Mouse (Mus musculus) kidney, embryonic 15.5 days (tissue): ENCODE results near the gene Elf2. TPM values are rescaled to one million over a fixed set of nuclear protein-coding genes. Genes with fewer than 3 reads are reported as not detected.
A peak's percentile ranks its signal among the peaks of the same experiment; 100 is the strongest.

ENCODE experiments used
- ATAC-seq: fragments of 200-750 bp; cut with Nextera tagmentation; replicated peaks from 2 replicates; pipeline ENCODE4 v1.8.0; 2017; ENCODE audit warnings: moderate TSS enrichment; ENCODE audit not compliant: low FRiP score
- H3K27ac ChIP-seq: fragments of 300-500 bp; sonication (generic); 2 replicates; pipeline ENCODE4 v1.5.1; 2015; ENCODE audit warnings: mild to moderate bottlenecking, inconsistent platforms
- H3K27me3 ChIP-seq: fragments of 300-500 bp; sonication (generic); 2 replicates; pipeline ENCODE4 v1.6.1; 2015; ENCODE audit warnings: inconsistent platforms
- H3K36me3 ChIP-seq: fragments of 300-500 bp; sonication (generic); 2 replicates; pipeline ENCODE4 v1.6.1; 2015; ENCODE audit warnings: inconsistent platforms
- H3K4me1 ChIP-seq: fragments of 300-500 bp; sonication (generic); 2 replicates; pipeline ENCODE4 v1.6.1; 2015; ENCODE audit warnings: inconsistent platforms
- H3K4me2 ChIP-seq: fragments of 300-500 bp; sonication (generic); 2 replicates; pipeline ENCODE4 v1.6.1; 2015; ENCODE audit warnings: moderate library complexity, mild to moderate bottlenecking, inconsistent platforms
- H3K4me3 ChIP-seq: fragments of 300-500 bp; sonication (generic); replicated peaks from 2 replicates; pipeline ENCODE4 v1.5.1; 2015; ENCODE audit warnings: mild to moderate bottlenecking, inconsistent platforms
- H3K9ac ChIP-seq: fragments of 300-500 bp; sonication (generic); 2 replicates; pipeline ENCODE4 v1.6.1; 2015; ENCODE audit warnings: mild to moderate bottlenecking, inconsistent platforms
- H3K9me3 ChIP-seq: fragments of 300-500 bp; sonication (generic); replicated peaks from 2 replicates; pipeline ENCODE4 v1.6.1; 2016; ENCODE audit warnings: inconsistent platforms
- WGBS: fragments of 180-500 bp; shearing (Covaris S2); methylation state at CpG from one replicate; pipeline ENCODE4 v1.1.7; 2015; ENCODE audit warnings: mixed read lengths; 5-methylcytosine and 5-hydroxymethylcytosine counted together
- polyA plus RNA-seq: library from polyadenylated mRNA; unstranded; fragments of >200 nt; fragmentation: Nextera tagmentation; extraction: Ambion mirVana; gene quantifications from 2 replicates; pipeline ENCODE4 v1.2.1, GENCODE M21; 2015

Elf2 gene
- polyA plus RNA-seq, 1 experiment from 2014 or later: 58.2 TPM

DNA sequence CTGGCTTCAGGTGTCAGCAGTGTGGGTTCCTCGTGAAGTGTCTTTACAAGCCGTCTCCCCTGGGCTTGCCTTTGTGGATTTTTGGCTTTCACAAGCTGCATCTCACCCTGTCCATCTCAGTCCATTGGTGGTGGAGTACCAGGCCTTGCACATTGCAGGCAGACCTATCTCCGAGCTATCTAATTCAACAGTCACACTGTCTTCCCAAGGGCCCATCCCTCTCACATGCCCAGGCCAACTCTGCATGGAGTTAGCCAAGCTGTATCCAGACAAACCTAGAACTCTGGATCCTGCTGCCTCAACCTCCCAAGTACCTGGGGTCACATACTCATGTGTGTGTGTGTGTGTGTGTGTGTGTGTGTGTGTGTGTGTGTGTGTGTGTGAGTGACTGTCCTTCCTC is 100.9 kb downstream of the Elf2 start:
- WGBS: 94% methylated on average over 3 of the region's 3 CpGs
- no peak overlapping the region for H3K27ac ChIP-seq
- no peak for ATAC-seq

DNA sequence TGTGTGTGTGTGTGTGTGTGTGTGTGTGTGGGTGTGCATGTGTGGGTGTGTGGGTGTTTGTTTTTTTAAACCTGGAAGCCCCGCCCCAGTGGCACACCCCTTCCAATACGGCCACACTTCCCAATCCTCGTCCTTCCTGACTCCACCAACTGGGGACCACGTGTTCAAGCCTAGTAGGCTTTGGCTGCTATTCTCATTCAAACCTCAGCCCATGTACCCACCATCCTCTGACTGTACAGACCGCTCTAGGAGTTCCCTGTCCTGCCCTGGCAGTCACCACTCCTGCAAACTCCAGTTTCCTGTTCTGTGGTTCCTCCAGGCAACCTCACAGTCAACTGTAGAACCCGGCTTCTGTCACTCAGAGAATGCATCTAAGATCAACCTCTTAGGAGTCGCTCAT is 101.9 kb downstream of the Elf2 start:
- no peaks in the 10 kb centered on the region for H3K36me3 ChIP-seq
- no peak overlapping the region for H3K27ac ChIP-seq
- no peak overlapping the region for H3K4me3 ChIP-seq
- no peak overlapping the region for H3K9ac ChIP-seq
- no peak overlapping the region for H3K4me2 ChIP-seq
- peaks cover 12% of the 10 kb centered on the region for H3K4me1 ChIP-seq
- WGBS: 81% methylated on average over 7 of the region's 7 CpGs
- no peak for ATAC-seq
- H3K9me3 ChIP-seq: no peaks in the 10 kb centered on the region
- H3K27me3 ChIP-seq: no peaks in the 10 kb centered on the region

More for the DNA sequence above, 100.9 kb downstream of the Elf2 start:
- Histone ChIP-seq H3K36me3 (no peaks in the 10 kb centered on the region), H3K4me1 (peaks cover 2% of the 10 kb centered on the region), H3K4me3 (no peak overlapping the region), H3K4me2 (no peak overlapping the region), H3K9ac (no peak overlapping the region), H3K27me3 (no peaks in the 10 kb centered on the region), H3K9me3 (no peaks in the 10 kb centered on the region)

DNA sequence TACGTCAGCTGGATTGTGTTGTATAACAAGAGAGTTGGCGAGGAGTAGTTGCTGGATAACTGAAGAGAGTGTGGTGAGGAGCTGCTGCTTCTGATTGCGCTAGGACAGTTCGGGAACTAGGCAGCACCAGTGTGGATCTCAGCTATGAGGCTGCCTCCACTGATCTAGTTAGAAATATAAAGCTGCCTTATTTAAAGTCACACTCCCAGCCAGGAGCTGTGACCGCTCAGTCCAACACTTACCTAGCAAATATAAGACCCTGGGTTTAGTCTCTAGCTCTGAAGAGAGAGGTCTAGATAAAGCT is 105.8 kb downstream of the Elf2 start:
- Histone ChIP-seq H3K4me3 (no peak overlapping the region), H3K36me3 (no peaks in the 10 kb centered on the region), H3K4me2 (no peak overlapping the region), H3K9me3 (no peaks in the 10 kb centered on the region), H3K9ac (no peak overlapping the region), H3K4me1 (peaks cover 13% of the 10 kb centered on the region), H3K27ac (0 out of 2 replicates have a peak overlapping the region, but pooled peaks have one; percentile 6), H3K27me3 (no peaks in the 10 kb centered on the region)
- WGBS: 79% methylated on average over 5 of the region's 5 CpGs
- no peak for ATAC-seq

DNA sequence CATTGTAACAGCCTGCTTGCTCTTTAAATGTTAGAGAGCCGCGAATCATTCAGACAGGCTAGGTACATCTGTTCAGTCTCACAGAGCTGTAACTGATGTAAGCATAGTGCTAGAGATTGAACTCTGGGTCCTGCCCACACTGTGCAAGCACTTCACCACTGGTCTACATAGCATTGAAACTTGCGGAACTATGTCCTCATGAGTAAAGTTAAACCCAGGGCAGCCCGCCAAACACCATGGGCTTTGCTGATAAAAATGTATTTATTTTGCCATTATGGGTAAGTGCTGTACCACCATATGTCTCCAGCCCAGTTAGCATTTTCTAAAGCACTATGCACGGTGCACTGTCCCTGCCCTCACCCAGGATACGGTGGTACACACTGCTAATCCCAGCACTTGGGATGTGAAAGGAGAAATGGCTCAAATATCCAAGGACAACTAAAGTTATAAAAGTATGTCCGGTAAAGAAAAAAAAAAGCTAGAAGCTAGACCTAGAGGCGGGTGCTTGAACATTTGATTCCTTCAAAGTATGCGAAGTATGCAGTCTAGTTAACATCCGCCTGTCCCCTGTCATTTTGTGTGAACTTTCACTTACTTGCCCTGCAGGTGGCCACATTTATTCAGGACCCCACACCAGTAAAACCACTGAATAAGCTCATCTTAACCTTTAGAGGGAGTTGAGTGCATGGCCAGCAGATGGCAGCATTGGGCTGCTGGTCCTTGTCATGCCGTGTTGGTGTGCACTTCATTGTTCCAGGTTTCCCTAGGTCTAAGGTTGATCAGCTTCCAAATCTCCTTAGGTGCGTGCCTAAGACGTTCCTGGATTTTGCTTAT is 106.3 kb downstream of the Elf2 start:
- WGBS: 40% methylated on average over 13 of the region's 13 CpGs
- no peak overlapping the region for H3K4me2 ChIP-seq
- 0 out of 2 replicates have a peak overlapping the region, but pooled peaks have one; percentile 6 for H3K27ac ChIP-seq
- no peaks in the 10 kb centered on the region for H3K27me3 ChIP-seq
- H3K4me1 ChIP-seq: peaks cover 13% of the 10 kb centered on the region
- peak; percentile 84 for ATAC-seq
- H3K9me3 ChIP-seq: no peaks in the 10 kb centered on the region
- no peaks in the 10 kb centered on the region for H3K36me3 ChIP-seq
- H3K9ac ChIP-seq: no peak overlapping the region
- no peak overlapping the region for H3K4me3 ChIP-seq

DNA sequence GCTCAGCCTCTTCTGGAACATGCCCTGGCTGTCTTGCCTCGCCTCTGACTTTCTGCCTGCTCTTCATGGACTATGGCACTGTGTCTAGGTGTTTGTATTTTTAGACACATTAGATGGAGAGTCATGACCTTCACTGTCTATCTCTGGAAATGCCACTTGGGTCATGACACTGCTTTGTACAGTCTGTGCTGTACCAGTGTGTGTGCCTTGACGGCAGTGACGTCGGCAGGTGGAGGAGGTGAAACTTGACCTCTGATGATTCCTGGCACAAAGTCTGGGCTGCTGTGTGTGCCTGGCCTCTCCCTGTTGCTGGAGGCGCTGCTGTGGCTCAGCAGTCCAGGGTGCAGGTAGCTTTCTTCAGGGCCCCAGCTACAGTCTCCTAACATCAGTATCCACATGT is 107.0 kb downstream of the Elf2 start:
- Histone ChIP-seq H3K4me2 (no peak overlapping the region), H3K9me3 (no peaks in the 10 kb centered on the region), H3K4me1 (peaks cover 13% of the 10 kb centered on the region), H3K27ac (no peak overlapping the region), H3K9ac (no peak overlapping the region), H3K4me3 (no peak overlapping the region), H3K36me3 (no peaks in the 10 kb centered on the region), H3K27me3 (no peaks in the 10 kb centered on the region)
- WGBS: 45% methylated on average over 5 of the region's 5 CpGs
- 0 out of 2 replicates have a peak, but pooled peaks have one; percentile 5 for ATAC-seq

DNA sequence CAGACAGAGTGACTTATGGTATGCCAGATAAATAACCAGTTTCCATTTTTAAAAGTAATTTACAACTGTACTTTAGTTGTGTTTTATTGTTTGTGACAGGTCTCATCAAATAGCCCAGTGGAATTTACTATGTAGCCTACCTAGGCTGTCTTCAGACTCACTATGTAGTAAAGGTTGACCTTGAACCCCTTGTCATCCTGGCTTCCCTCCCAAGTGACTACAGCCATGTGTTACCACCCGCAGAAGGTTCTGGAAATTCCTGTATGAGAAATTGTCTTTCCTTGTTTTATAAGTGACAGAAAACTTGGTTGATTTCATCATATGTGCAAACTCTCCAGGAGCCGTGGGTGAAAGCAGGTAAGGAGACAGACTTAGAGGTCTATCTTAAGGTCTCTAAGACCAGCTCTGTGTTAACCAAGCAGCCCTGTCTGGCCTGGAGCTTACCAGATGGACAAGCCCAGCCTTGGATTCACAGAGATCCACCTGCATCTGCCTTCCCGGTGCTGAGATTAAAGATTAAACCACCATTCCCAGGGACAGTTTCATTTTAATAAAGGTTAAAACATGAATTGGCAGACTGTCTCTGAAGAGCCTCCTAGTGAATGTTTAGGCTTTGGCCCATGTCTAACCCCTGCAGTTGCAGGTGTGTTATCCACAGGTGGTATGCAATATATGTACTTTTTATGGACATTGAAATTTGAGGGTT is 108.1 kb downstream of the Elf2 start:
- 81% methylated on average over 3 of the region's 3 CpGs for WGBS
- H3K27ac ChIP-seq: no peak overlapping the region
- no peak for ATAC-seq
- no peak overlapping the region for H3K9ac ChIP-seq
- H3K4me1 ChIP-seq: peaks cover 13% of the 10 kb centered on the region
- H3K4me3 ChIP-seq: no peak overlapping the region
- no peak overlapping the region for H3K4me2 ChIP-seq
- no peaks in the 10 kb centered on the region for H3K27me3 ChIP-seq
- no peaks in the 10 kb centered on the region for H3K9me3 ChIP-seq
- no peaks in the 10 kb centered on the region for H3K36me3 ChIP-seq

DNA sequence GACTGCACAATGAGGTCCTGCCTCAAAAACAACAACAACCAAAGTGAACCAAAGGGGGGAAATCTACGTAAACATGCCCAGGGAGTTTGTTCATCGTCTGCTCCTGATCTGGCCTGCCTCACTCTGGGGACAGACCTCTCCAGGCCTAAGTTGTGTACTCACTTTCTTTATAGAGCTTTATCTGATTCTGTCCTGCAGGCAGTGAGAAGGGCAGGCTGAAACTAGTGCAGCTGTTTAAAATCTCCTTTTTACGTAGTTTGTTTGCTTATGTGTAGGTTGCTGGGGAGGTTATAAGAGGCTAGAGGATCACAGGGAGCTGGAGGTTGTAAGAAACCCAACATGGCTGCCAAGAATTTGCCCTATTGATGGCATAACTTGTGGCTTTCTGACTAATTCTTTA is 109.0 kb downstream of the Elf2 start:
- Histone ChIP-seq H3K9me3 (no peaks in the 10 kb centered on the region), H3K4me1 (peaks cover 15% of the 10 kb centered on the region), H3K36me3 (no peaks in the 10 kb centered on the region), H3K9ac (no peak overlapping the region), H3K27me3 (no peaks in the 10 kb centered on the region), H3K4me3 (no peak overlapping the region), H3K4me2 (no peak overlapping the region), H3K27ac (no peak overlapping the region)
- 66% methylated on average over 3 of the region's 3 CpGs for WGBS
- ATAC-seq: no peak

DNA sequence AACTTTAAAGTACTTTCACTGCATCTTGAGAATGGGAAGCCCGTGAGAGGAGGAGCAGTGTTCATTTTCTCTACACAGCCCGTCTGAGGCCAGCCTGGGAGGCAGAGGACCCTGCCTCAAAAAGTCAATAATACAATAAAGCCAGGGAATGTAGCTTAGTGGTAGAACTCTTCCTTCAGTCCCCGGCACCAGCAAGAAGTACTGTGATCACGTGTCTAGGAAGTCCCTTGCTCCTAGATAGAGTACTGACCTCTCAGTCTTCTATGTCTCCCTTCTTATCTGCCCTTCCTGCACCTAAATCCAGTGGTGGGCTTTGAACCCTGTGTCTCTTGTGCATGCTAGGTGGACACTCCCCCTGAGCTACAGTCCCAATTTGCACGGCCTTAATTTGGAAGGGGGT is 109.6 kb downstream of the Elf2 start:
- WGBS: 72% methylated on average over 5 of the region's 5 CpGs
- Histone ChIP-seq H3K4me1 (peaks cover 21% of the 10 kb centered on the region), H3K4me3 (no peak overlapping the region), H3K27ac (no peak overlapping the region), H3K4me2 (no peak overlapping the region), H3K36me3 (no peaks in the 10 kb centered on the region), H3K9me3 (no peaks in the 10 kb centered on the region), H3K27me3 (no peaks in the 10 kb centered on the region), H3K9ac (no peak overlapping the region)
- no peak for ATAC-seq

DNA sequence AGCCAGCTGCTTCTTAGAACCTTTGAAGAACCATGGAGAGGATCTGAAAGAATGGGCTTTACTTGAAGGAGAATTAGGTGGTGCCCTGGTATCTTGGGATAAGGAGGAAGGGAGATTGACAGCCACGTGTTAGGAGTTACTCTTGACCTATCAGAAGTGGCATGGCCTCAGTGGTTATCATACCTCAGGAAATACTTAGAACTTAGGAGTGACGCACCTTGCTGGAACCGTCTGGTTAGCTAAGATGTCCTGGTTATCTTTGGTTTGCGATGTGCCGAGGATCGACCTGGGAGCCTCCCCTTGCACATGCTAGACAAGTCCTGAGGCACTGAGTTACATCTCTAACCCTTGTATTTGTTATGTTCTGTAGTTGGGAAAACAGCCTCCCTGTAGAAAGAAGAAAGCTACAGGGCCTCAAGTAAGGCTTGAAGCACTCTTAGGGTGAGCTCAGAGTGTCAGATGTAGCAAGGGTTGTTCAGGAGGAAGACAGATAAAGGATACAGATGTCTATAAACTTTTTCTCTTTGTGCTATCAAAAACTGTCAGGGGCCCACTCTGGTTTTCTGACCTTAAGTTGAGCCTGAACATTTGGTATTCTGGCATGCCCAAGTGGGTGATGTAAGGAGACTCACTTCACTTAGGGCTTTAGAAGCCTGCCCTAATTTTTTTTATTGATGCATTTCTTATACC is 110.2 kb downstream of the Elf2 start:
- H3K9ac ChIP-seq: no peak overlapping the region
- no peak overlapping the region for H3K4me2 ChIP-seq
- H3K36me3 ChIP-seq: no peaks in the 10 kb centered on the region
- no peaks in the 10 kb centered on the region for H3K9me3 ChIP-seq
- H3K4me1 ChIP-seq: peaks cover 24% of the 10 kb centered on the region
- no peak overlapping the region for H3K4me3 ChIP-seq
- WGBS: 88% methylated on average over 6 of the region's 6 CpGs
- no peaks in the 10 kb centered on the region for H3K27me3 ChIP-seq
- no peak; the same call in 1 of the 2 replicates for ATAC-seq
- no peak overlapping the region for H3K27ac ChIP-seq

DNA sequence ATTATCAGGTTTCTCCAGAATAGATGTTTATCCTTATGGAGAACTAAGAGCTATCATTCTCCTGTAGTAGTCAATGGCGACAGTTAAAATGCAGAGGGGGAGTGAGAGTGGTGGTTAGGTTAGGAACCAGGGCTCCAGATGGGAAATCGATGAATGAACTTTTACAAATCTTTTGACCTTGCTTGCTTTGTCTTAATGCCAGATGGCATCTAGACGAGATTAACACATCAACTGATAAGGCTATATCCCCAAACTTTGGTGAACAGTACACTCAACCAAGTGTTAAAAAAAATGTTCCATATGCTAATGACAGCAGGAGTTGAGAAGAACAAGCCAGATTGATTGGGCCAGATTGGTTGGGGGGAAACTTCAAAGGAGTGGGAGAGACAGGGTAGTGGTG is 111.2 kb downstream of the Elf2 start:
- Histone ChIP-seq H3K4me3 (no peak overlapping the region), H3K9me3 (no peaks in the 10 kb centered on the region), H3K4me1 (peaks cover 20% of the 10 kb centered on the region), H3K36me3 (no peaks in the 10 kb centered on the region), H3K4me2 (no peak overlapping the region), H3K27ac (no peak overlapping the region), H3K9ac (no peak overlapping the region), H3K27me3 (no peaks in the 10 kb centered on the region)
- 82% methylated on average over 3 of the region's 3 CpGs for whole genome bisulfite sequencing
- no peak for ATAC-seq

DNA sequence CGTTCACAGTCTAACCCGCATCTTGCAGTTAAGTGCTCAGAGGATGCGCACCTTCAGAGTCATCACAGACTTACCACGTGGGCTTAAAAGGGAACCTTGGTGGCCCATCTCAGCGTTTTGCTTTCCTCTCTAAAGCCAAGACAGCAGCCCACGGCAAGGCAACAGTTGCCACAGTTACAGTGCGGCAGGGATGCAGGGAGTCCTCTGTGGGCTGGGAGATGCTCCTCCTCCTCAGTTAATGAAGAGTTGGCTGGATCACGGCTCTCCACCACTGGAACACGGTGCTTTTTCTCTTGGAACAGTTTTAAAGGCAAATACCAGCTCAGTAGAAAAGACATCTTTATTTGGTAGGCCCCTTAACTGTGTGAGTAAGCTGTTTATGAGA is 111.7 kb downstream of the Elf2 start:
- no peaks in the 10 kb centered on the region for H3K36me3 ChIP-seq
- no peak overlapping the region for H3K27ac ChIP-seq
- 81% methylated on average over 9 of the region's 9 CpGs for WGBS
- H3K4me2 ChIP-seq: no peak overlapping the region
- ATAC-seq: no peak
- H3K4me1 ChIP-seq: peaks cover 20% of the 10 kb centered on the region
- H3K9ac ChIP-seq: no peak overlapping the region
- no peaks in the 10 kb centered on the region for H3K27me3 ChIP-seq
- H3K4me3 ChIP-seq: no peak overlapping the region
- H3K9me3 ChIP-seq: no peaks in the 10 kb centered on the region
